Mouse (Mus musculus): ENCODE results near the gene Maml2.

- TF ChIP-seq MYOD1 (IDR thresholded peaks at IDR 0.05; ENCODE audit: control insufficient read depth in 1 of 3, insufficient read length in 2 of 3, low read depth in 2 of 3) = no peak
- TF ChIP-seq POLR2A (IDR thresholded peaks at IDR 0.05; ENCODE audit: insufficient read length, low read depth) = no peak
- no peak for TF ChIP-seq POLR2AphosphoS2 (IDR thresholded peaks at IDR 0.05; ENCODE audit: insufficient read length, low read depth)
Observed at GRCm38 (mm10) chr9:13613325-13614268, 315.8 kb downstream of the Maml2 start.
